Mouse (Mus musculus): ENCODE measurements around the gene Socs7. TPM values are rescaled to one million over a fixed set of nuclear protein-coding genes. Genes with fewer than 3 reads are reported as not detected.

Socs7 gene
- polyA plus RNA-seq, 1 experiment from 2014 or later = 21.7 TPM

- in situ Hi-C loops (cut with MboI; ENCODE audit: low pct_unique_long_range_greater_than_20kb) = no loop called here
- ChIA-PET POLR2A (interaction anchor here (0.5 kb wide), 1 partner anchor 33 kb away, joined by 3 read pairs; no protein-coding TSS in a partner anchor), CTCF (interaction anchor here (1.0 to 4.9 kb wide), 2 partner anchors 44 to 67 kb away, joined by 3 to 24 read pairs; no protein-coding TSS in a partner anchor)
- ATAC-seq (no peak), DNase-seq (ENCODE audit: low read depth, low spot score) (no peak)
- H3K27me3 ChIP-seq = no peaks in the 10 kb centered on the region
- no peak for TF ChIP-seq CTCF (IDR thresholded peaks at IDR 0.05)
Measured at GRCm38 (mm10) chr11:97402746-97403145, 40.4 kb downstream of the Socs7 start.

- H3K27me3 ChIP-seq = no peaks in the 10 kb centered on the region
- CTCF ChIA-PET = interaction anchor here (1.0 to 4.9 kb wide), 2 partner anchors 45 to 66 kb away, joined by 3 to 24 read pairs; no protein-coding TSS in a partner anchor
- DNase-seq (ENCODE audit: low read depth, low spot score) (no peak), ATAC-seq (no peak)
- in situ Hi-C loops (cut with MboI; ENCODE audit: low pct_unique_long_range_greater_than_20kb) = no loop called here
- TF ChIP-seq CTCF (IDR thresholded peaks at IDR 0.05) = no peak
- POLR2A ChIA-PET = no interaction called here
Measured at GRCm38 (mm10) chr11:97403614-97404183, 41.3 kb downstream of the Socs7 start.

GRCm38 (mm10) chr11:97404184-97404760 lies 41.9 kb downstream of the Socs7 start:
- DNase-seq (ENCODE audit: low read depth, low spot score) = no peak
- in situ Hi-C loops (cut with MboI; ENCODE audit: low pct_unique_long_range_greater_than_20kb) = no loop called here
- no peak for TF ChIP-seq CTCF (IDR thresholded peaks at IDR 0.05)
- no peaks in the 10 kb centered on the region for H3K27me3 ChIP-seq
- CTCF ChIA-PET = interaction anchor here (4.9 kb wide), 1 partner anchor 45 kb away, joined by 24 read pairs; no protein-coding TSS in a partner anchor
- ATAC-seq = no peak
- POLR2A ChIA-PET = no interaction called here

- in situ Hi-C loops (cut with MboI; ENCODE audit: low pct_unique_long_range_greater_than_20kb) = no loop called here
- ChIA-PET POLR2A (no interaction called here), CTCF (interaction anchor here (4.9 kb wide), 1 partner anchor 46 kb away, joined by 24 read pairs; no protein-coding TSS in a partner anchor)
- ATAC-seq = no peak
- no peak for TF ChIP-seq CTCF (IDR thresholded peaks at IDR 0.05)
- no peaks in the 10 kb centered on the region for H3K27me3 ChIP-seq
- DNase-seq (ENCODE audit: low read depth, low spot score) = no peak
Measured at GRCm38 (mm10) chr11:97404761-97405190, 42.4 kb downstream of the Socs7 start.

GRCm38 (mm10) chr11:97406094-97406951 lies 44.0 kb downstream of the Socs7 start:
- ChIA-PET CTCF (interaction anchor here (0.7 to 4.6 kb wide), 4 partner anchors 15 to 63 kb away, joined by 3 to 54 read pairs (median 4); no protein-coding TSS in a partner anchor), POLR2A (interaction anchor here (1.6 kb wide), 1 partner anchor 11 kb away, joined by 3 read pairs; no protein-coding TSS in a partner anchor)
- in situ Hi-C loops (cut with MboI; ENCODE audit: low pct_unique_long_range_greater_than_20kb) = no loop called here
- DNase-seq (ENCODE audit: low read depth, low spot score) = no peak
- no peaks in the 10 kb centered on the region for H3K27me3 ChIP-seq
- TF ChIP-seq CTCF (IDR thresholded peaks at IDR 0.05) = no peak
- no peak for ATAC-seq

GRCm38 (mm10) chr11:97407456-97407855 lies 45.1 kb downstream of the Socs7 start:
- CTCF ChIA-PET = interaction anchor here (0.8 to 4.6 kb wide), 6 partner anchors 11 to 61 kb away, joined by 3 to 54 read pairs (median 5); no protein-coding TSS in a partner anchor
- no peak for DNase-seq (ENCODE audit: low read depth, low spot score)

GRCm38 (mm10) chr11:97408171-97408570 lies 45.8 kb downstream of the Socs7 start:
- DNase-seq (ENCODE audit: low read depth, low spot score) = no peak
- peak; percentile 88 for TF ChIP-seq CTCF (IDR thresholded peaks at IDR 0.05)
- in situ Hi-C loops (cut with MboI; ENCODE audit: low pct_unique_long_range_greater_than_20kb) = no loop called here
- POLR2A ChIA-PET = interaction anchor here (0.9 to 1.9 kb wide), 2 partner anchors 60 to 129 kb away, joined by 3 to 9 read pairs; no protein-coding TSS in a partner anchor
- no peak for ATAC-seq
- CTCF ChIA-PET = interaction anchor here (0.8 to 4.6 kb wide), 15 partner anchors 10 to 168 kb away, joined by 3 to 54 read pairs (median 4); partner anchors contain the start of gene Srcin1
- no peaks in the 10 kb centered on the region for H3K27me3 ChIP-seq

More at GRCm38 (mm10) chr11:97407456-97407855, 45.1 kb downstream of the Socs7 start:
- in situ Hi-C loops (cut with MboI; ENCODE audit: low pct_unique_long_range_greater_than_20kb) = no loop called here
- no peak for ATAC-seq
- no peaks in the 10 kb centered on the region for H3K27me3 ChIP-seq
- TF ChIP-seq CTCF (IDR thresholded peaks at IDR 0.05) = no peak
- POLR2A ChIA-PET = no interaction called here

GRCm38 (mm10) chr11:97410958-97411357 lies 48.6 kb downstream of the Socs7 start:
- in situ Hi-C loops (cut with MboI; ENCODE audit: low pct_unique_long_range_greater_than_20kb) = no loop called here
- no peaks in the 10 kb centered on the region for H3K27me3 ChIP-seq
- CTCF ChIA-PET = interaction anchor here (4.6 kb wide), 1 partner anchor 58 kb away, joined by 54 read pairs; no protein-coding TSS in a partner anchor
- TF ChIP-seq CTCF (IDR thresholded peaks at IDR 0.05) = no peak
- no peak for DNase-seq (ENCODE audit: low read depth, low spot score)
- no peak for ATAC-seq
- POLR2A ChIA-PET = interaction anchor here (0.8 kb wide), 1 partner anchor 57 kb away, joined by 3 read pairs; no protein-coding TSS in a partner anchor

GRCm38 (mm10) chr11:97412117-97412516 lies 49.8 kb downstream of the Socs7 start:
- H3K27me3 ChIP-seq = no peaks in the 10 kb centered on the region
- DNase-seq (ENCODE audit: low read depth, low spot score) (no peak), ATAC-seq (no peak)
- in situ Hi-C loops (cut with MboI; ENCODE audit: low pct_unique_long_range_greater_than_20kb) = no loop called here
- ChIA-PET CTCF (interaction anchor here (1.1 kb wide), 1 partner anchor 63 kb away, joined by 3 read pairs; no protein-coding TSS in a partner anchor), POLR2A (interaction anchor here (0.8 kb wide), 1 partner anchor 36 kb away, joined by 3 read pairs; no protein-coding TSS in a partner anchor)
- TF ChIP-seq CTCF (IDR thresholded peaks at IDR 0.05) = no peak

- ChIA-PET CTCF (no interaction called here), POLR2A (interaction anchor here (0.8 kb wide), 1 partner anchor 35 kb away, joined by 3 read pairs; no protein-coding TSS in a partner anchor)
- ATAC-seq (no peak), DNase-seq (ENCODE audit: low read depth, low spot score) (no peak)
- in situ Hi-C loops (cut with MboI; ENCODE audit: low pct_unique_long_range_greater_than_20kb) = no loop called here
- no peak for TF ChIP-seq CTCF (IDR thresholded peaks at IDR 0.05)
- H3K27me3 ChIP-seq = no peaks in the 10 kb centered on the region
Measured at GRCm38 (mm10) chr11:97412808-97413347, 50.5 kb downstream of the Socs7 start.

Measured in Patski (cell line).